Comparison of ENCODE assay signal across 8 mouse cellular contexts in the genomic region with DNA sequence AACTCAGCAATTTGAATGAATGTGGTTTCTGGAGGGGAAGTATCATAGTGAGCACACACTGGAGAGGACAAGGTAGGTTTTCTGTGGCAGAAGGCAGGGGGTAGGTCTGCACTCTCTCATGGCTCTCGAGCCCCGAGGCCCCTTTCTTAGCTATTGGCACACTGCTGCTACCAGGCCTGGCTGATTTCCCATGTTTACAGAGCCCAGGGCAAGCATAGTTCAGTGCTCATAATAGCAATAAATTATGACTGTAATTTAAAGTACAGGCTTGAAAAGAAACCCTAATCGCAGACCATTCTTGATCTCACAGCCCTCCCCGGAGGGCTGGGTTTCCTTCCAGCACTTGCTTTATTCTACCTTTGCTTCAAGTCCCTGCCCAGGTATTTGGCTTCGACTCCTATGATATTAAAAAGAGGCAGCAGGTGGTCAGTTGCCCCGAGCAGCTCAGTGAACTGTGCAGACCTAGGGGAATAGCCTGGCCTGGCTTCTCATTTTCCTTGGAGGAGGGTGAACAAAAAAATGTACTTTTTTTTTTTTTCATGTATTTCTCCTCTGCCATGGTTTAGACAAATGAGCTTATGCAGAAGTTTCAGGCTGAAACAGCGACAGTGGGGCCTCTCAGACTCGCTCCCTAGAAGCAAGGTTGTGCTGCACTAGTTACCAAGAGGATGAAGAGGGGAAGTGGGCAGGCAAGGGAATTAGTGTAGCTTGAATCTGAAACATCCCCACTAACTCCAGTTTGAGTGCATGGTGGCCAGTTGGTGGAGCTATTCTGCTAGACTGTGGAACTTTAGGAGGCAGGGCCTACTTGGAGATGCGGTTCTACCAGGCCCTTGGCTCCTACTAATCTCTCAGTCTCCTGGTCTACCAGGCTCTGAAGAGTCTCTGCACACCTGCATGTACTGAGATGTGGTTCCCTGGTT.
DNase-seq lines count a peak whose midpoint lies in the region; TF ChIP-seq lines count a peak whose summit lies in the region.
"Had no signal": no experiment of that assay in that cellular context is flagged by ENCODE, and none has a peak within 500 bp of the region (broad histone marks: within the 10 kb centered on the region; RNA-seq: fewer than 3 reads in every experiment).

No protein-coding gene starts in this region.

- no peak for DNase-seq in liver, adult 2 months (ENCODE audit: extremely low read depth, low read depth, low spot score)
- no peak for DNase-seq in liver
- DNase-seq in brain, embryonic 14.5 days (ENCODE audit: low read depth) = peak; percentile 82
- peak; percentile 37 for DNase-seq in heart, postnatal 4 days
- DNase-seq in lung, adult 2 months = peak; percentile 36
- DNase-seq in thymus, postnatal 0 days (ENCODE audit: low spot score) = peak; percentile 43
- no peak for DNase-seq in left cerebral cortex, postnatal 14 days (ENCODE audit: low spot score in 2 of 2)

- H3K4me1 ChIP-seq in liver, adult 2 months (ENCODE audit: control insufficient read depth, insufficient read depth, low read length) = no peaks in the 10 kb centered on the region
- peaks cover 19% of the 10 kb centered on the region for H3K4me1 ChIP-seq in lung, adult 2 months (ENCODE audit: control insufficient read depth, insufficient read depth, low read length)

- 68% methylated on average over 9 of the region's 9 CpGs for WGBS in liver, adult 2 months
- 33% methylated on average over 9 of the region's 9 CpGs for WGBS in lung, adult 2 months

- H3K27me3 ChIP-seq in liver, adult 2 months (ENCODE audit: control insufficient read depth, insufficient read depth, low read length) = no peaks in the 10 kb centered on the region

- H3K4me3 ChIP-seq in liver, adult 2 months (ENCODE audit: insufficient read depth, low read depth, low read length) = no peak overlapping the region
- H3K4me3 ChIP-seq in lung, adult 2 months (replicated peaks; ENCODE audit: extremely low read depth, low read depth, low read length) = no peak overlapping the region
- H3K4me3 ChIP-seq: erythroblast, embryonic 14.5 days had no signal

- no peaks in the 10 kb centered on the region; the same call in 1 of the 2 replicates for H3K79me2 ChIP-seq in liver, adult 2 months (ENCODE audit: control insufficient read depth, insufficient read depth, low read length)

- TF ChIP-seq POLR2A in liver, adult 2 months (IDR thresholded peaks at IDR 0.05; ENCODE audit: extremely low read depth, insufficient read depth, low read length) = no peak
- TF ChIP-seq POLR2A in brain, embryonic 14.5 days (IDR thresholded peaks at IDR 0.05; ENCODE audit: borderline replicate concordance, extremely low read depth, insufficient read depth, insufficient read length, poor library complexity, severe bottlenecking) = no peak
- TF ChIP-seq POLR2A in lung, adult 2 months (IDR thresholded peaks at IDR 0.05; ENCODE audit: borderline replicate concordance, extremely low read depth, low read depth, low read length) = no peak

- no peak overlapping the region for H3K9ac ChIP-seq in liver, adult 2 months (ENCODE audit: low read depth, low read length)

- TF ChIP-seq CTCF in liver, adult 2 months (IDR thresholded peaks at IDR 0.05; ENCODE audit: low read depth, low read length) = peak; percentile 14; the same call in 1 of the 2 replicates
- TF ChIP-seq CTCF in brain, embryonic 14.5 days (IDR thresholded peaks at IDR 0.05; ENCODE audit: borderline replicate concordance, extremely low read depth, insufficient read depth, insufficient read length) = peak; percentile 23; the same call in 1 of the 2 replicates
- peak; percentile 56 for TF ChIP-seq CTCF in lung, adult 2 months (IDR thresholded peaks at IDR 0.05; ENCODE audit: insufficient read depth, low read length)

- no peak overlapping the region for H3K27ac ChIP-seq in liver, adult 2 months (replicated peaks; ENCODE audit: insufficient read depth, low read depth, low read length)

- H3K36me3 ChIP-seq in liver, adult 2 months (ENCODE audit: control insufficient read depth, insufficient read depth, low read length) = no peaks in the 10 kb centered on the region

- intact Hi-C loops in left cerebral cortex, postnatal 14 days (cut with DNase I) = loop anchor here (5.0 kb wide), 1 partner anchor 123 kb away; no protein-coding TSS in a partner anchor

Comparison
In these comparisons a context has a peak if more than half of its experiments do, and no peak if none do; other contexts are left out.
1. DNase-seq: peak in brain, embryonic 14.5 days (single experiment), heart, postnatal 4 days (single experiment), lung, adult 2 months (single experiment) and thymus, postnatal 0 days (single experiment); none in liver, adult 2 months (single experiment), liver (single experiment) and left cerebral cortex, postnatal 14 days (0 of 2).
2. Peak in every context shown above with its lines, with median percentiles within 50 percentile points of each other: CTCF ChIP-seq.